Mouse (Mus musculus): ENCODE measurements around the gene Dnajb14. TPM values are rescaled to one million over a fixed set of nuclear protein-coding genes. Genes with fewer than 3 reads are reported as not detected.
"Not testable (repeated sequence)": the region's sequence is repeated elsewhere in the genome, so short reads cannot be mapped to it uniquely, and the experiment has no call there.

Dnajb14 gene
- polyA plus RNA-seq, 1 experiment, result 1.8 TPM

DNA sequence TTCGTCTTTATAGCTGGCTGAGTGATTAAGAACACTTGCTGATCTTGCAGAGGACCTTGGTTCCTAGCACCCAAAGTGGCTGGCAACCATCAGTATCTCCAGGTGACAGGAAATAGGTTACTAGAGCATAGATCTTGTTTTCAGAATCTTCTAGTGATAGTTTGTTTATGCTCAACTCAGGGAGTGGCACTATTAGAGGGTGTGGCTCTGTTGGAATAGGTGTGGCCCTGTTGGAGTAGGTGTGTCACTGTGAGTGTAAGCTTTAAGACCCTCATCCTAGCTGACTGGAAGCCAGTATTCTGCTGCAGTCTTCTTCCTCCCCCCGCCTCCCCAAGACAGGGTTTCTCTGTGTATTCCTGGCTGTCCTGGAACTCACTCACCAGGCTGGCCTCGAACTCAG lies 23.2 kb upstream of the Dnajb14 start:
- H3ac ChIP-seq (ENCODE audit: control insufficient read depth, insufficient read length, low read depth), result no peak overlapping the region
- H3K4me3 ChIP-seq (ENCODE audit: insufficient read depth, poor library complexity, severe bottlenecking), result no peak overlapping the region
- no peaks in the 10 kb centered on the region for H3K79me2 ChIP-seq (ENCODE audit: control insufficient read depth, insufficient read depth)
- H3K79me3 ChIP-seq (ENCODE audit: low read depth), result no peaks in the 10 kb centered on the region
- TF ChIP-seq MYOD1 (IDR thresholded peaks at IDR 0.05; ENCODE audit: control insufficient read depth, insufficient read length, low read depth) (no peak), FOSL1 (IDR thresholded peaks at IDR 0.05; ENCODE audit: insufficient read depth, low read length, poor library complexity, severe bottlenecking) (no peak)
- no peaks in the 10 kb centered on the region for H3K27me3 ChIP-seq (ENCODE audit: control insufficient read depth, insufficient read depth, insufficient read length)
- H3K36me3 ChIP-seq (ENCODE audit: control insufficient read depth, insufficient read depth), result no peaks in the 10 kb centered on the region

GRCm38 (mm10) chr3:137846552-137846951 lies 20.9 kb upstream of the Dnajb14 start:
- H3K4me3 ChIP-seq (ENCODE audit: insufficient read depth, poor library complexity, severe bottlenecking), result no peak overlapping the region
- TF ChIP-seq MYOD1 (IDR thresholded peaks at IDR 0.05; ENCODE audit: control insufficient read depth, insufficient read length, low read depth), result no peak
- no peak for TF ChIP-seq FOSL1 (IDR thresholded peaks at IDR 0.05; ENCODE audit: insufficient read depth, low read length, poor library complexity, severe bottlenecking)
- TF ChIP-seq CTCF (IDR thresholded peaks at IDR 0.05; ENCODE audit: control insufficient read depth, insufficient read depth, insufficient read length), result no peak
- TF ChIP-seq MYOG (IDR thresholded peaks at IDR 0.05; ENCODE audit: control insufficient read depth, extremely low read depth, insufficient read length), result no peak
- no peak for TF ChIP-seq MAX (IDR thresholded peaks at IDR 0.05)
- no peak for TF ChIP-seq CEBPB (IDR thresholded peaks at IDR 0.05; ENCODE audit: low read depth)
- TF ChIP-seq USF1 (IDR thresholded peaks at IDR 0.05; ENCODE audit: low read depth), result no peak
- no peaks in the 10 kb centered on the region for H3K36me3 ChIP-seq (ENCODE audit: control insufficient read depth, insufficient read depth)
- no peaks in the 10 kb centered on the region for H3K79me2 ChIP-seq (ENCODE audit: control insufficient read depth, insufficient read depth)
- no peaks in the 10 kb centered on the region for H3K79me3 ChIP-seq (ENCODE audit: low read depth)
- H3K27me3 ChIP-seq (ENCODE audit: control insufficient read depth, insufficient read depth, insufficient read length), result no peaks in the 10 kb centered on the region
- H3ac ChIP-seq (ENCODE audit: control insufficient read depth, insufficient read length, low read depth), result no peak overlapping the region

- Histone ChIP-seq H3K4me3 (ENCODE audit: insufficient read depth, poor library complexity, severe bottlenecking) (no peak overlapping the region), H3K79me2 (ENCODE audit: control insufficient read depth, insufficient read depth) (no peaks in the 10 kb centered on the region), H3K79me3 (ENCODE audit: low read depth) (no peaks in the 10 kb centered on the region), H3K27me3 (ENCODE audit: control insufficient read depth, insufficient read depth, insufficient read length) (no peaks in the 10 kb centered on the region), H3ac (ENCODE audit: control insufficient read depth, insufficient read length, low read depth) (no peak overlapping the region), H3K36me3 (ENCODE audit: control insufficient read depth, insufficient read depth) (no peaks in the 10 kb centered on the region)
- no peak for TF ChIP-seq CEBPB (IDR thresholded peaks at IDR 0.05; ENCODE audit: low read depth)
- no peak for TF ChIP-seq FOSL1 (IDR thresholded peaks at IDR 0.05; ENCODE audit: insufficient read depth, low read length, poor library complexity, severe bottlenecking)
- TF ChIP-seq MYOD1 (IDR thresholded peaks at IDR 0.05; ENCODE audit: control insufficient read depth, insufficient read length, low read depth), result no peak
- no peak for TF ChIP-seq CTCF (IDR thresholded peaks at IDR 0.05; ENCODE audit: control insufficient read depth, insufficient read depth, insufficient read length)
- no peak for TF ChIP-seq MYOG (IDR thresholded peaks at IDR 0.05; ENCODE audit: control insufficient read depth, extremely low read depth, insufficient read length)
- no peak for TF ChIP-seq USF1 (IDR thresholded peaks at IDR 0.05; ENCODE audit: low read depth)
- TF ChIP-seq MAX (IDR thresholded peaks at IDR 0.05), result no peak
These were observed 19.1 kb upstream of the Dnajb14 start for GRCm38 (mm10) chr3:137848354-137848753.

DNA sequence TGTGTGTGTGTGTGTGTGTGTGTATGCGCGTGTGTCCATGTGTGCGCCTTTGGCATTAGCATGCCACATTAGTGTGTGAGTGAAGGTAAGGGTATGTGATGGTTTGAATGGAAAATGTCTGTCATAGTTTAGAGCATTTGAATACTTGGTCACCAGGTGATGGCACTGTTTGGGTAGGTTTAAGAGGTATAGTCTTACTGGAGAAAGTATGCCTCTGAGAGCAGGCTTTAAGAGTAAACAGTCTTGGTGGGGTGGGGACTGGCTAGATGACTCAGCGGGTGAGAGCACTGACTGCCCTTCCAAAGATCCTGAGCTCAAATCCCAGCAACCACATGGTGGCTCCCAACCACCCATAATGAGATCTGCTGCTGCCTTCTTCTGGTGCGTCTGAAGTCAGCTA lies 17.8 kb upstream of the Dnajb14 start:
- Histone ChIP-seq H3K79me3 (ENCODE audit: low read depth) (no peaks in the 10 kb centered on the region), H3K27me3 (ENCODE audit: control insufficient read depth, insufficient read depth, insufficient read length) (no peaks in the 10 kb centered on the region), H3K4me3 (ENCODE audit: insufficient read depth, poor library complexity, severe bottlenecking) (no peak overlapping the region), H3ac (ENCODE audit: control insufficient read depth, insufficient read length, low read depth) (no peak overlapping the region), H3K36me3 (ENCODE audit: control insufficient read depth, insufficient read depth) (no peaks in the 10 kb centered on the region), H3K79me2 (ENCODE audit: control insufficient read depth, insufficient read depth) (no peaks in the 10 kb centered on the region)
- TF ChIP-seq CTCF (IDR thresholded peaks at IDR 0.05; ENCODE audit: control insufficient read depth, insufficient read depth, insufficient read length), result no peak
- TF ChIP-seq CEBPB (IDR thresholded peaks at IDR 0.05; ENCODE audit: low read depth), result no peak
- no peak for TF ChIP-seq MAX (IDR thresholded peaks at IDR 0.05)
- TF ChIP-seq MYOG (IDR thresholded peaks at IDR 0.05; ENCODE audit: control insufficient read depth, extremely low read depth, insufficient read length), result no peak

DNA sequence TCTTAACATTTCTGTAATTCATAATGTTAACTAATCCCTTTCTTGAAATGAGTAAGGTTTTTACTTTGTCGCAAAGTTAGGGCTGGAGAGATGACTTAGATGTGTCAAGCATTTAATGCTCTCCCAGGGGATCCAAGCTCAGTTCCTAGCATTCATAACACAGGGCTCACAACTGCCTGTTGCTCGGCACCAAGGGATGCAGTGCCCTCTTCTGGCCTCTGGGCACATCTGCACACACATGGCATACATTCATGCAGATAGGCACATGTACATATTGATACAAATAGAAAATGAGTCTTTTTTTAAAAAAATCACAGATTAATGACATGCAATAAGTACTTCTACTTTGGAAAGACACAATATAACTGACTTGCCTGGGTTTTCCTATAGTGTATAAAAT lies 16.3 kb upstream of the Dnajb14 start:
- Histone ChIP-seq H3ac (ENCODE audit: control insufficient read depth, insufficient read length, low read depth) (no peak overlapping the region), H3K36me3 (ENCODE audit: control insufficient read depth, insufficient read depth) (no peaks in the 10 kb centered on the region), H3K79me2 (ENCODE audit: control insufficient read depth, insufficient read depth) (no peaks in the 10 kb centered on the region), H3K4me3 (ENCODE audit: insufficient read depth, poor library complexity, severe bottlenecking) (no peak overlapping the region), H3K79me3 (ENCODE audit: low read depth) (no peaks in the 10 kb centered on the region), H3K27me3 (ENCODE audit: control insufficient read depth, insufficient read depth, insufficient read length) (no peaks in the 10 kb centered on the region)
- no peak for TF ChIP-seq CEBPB (IDR thresholded peaks at IDR 0.05; ENCODE audit: low read depth)
- no peak for TF ChIP-seq MYOD1 (IDR thresholded peaks at IDR 0.05; ENCODE audit: control insufficient read depth, insufficient read length, low read depth)
- no peak for TF ChIP-seq USF1 (IDR thresholded peaks at IDR 0.05; ENCODE audit: low read depth)
- no peak for TF ChIP-seq MAX (IDR thresholded peaks at IDR 0.05)
- TF ChIP-seq CTCF (IDR thresholded peaks at IDR 0.05; ENCODE audit: control insufficient read depth, insufficient read depth, insufficient read length), result no peak
- no peak for TF ChIP-seq FOSL1 (IDR thresholded peaks at IDR 0.05; ENCODE audit: insufficient read depth, low read length, poor library complexity, severe bottlenecking)
- no peak for TF ChIP-seq MYOG (IDR thresholded peaks at IDR 0.05; ENCODE audit: control insufficient read depth, extremely low read depth, insufficient read length)

DNA sequence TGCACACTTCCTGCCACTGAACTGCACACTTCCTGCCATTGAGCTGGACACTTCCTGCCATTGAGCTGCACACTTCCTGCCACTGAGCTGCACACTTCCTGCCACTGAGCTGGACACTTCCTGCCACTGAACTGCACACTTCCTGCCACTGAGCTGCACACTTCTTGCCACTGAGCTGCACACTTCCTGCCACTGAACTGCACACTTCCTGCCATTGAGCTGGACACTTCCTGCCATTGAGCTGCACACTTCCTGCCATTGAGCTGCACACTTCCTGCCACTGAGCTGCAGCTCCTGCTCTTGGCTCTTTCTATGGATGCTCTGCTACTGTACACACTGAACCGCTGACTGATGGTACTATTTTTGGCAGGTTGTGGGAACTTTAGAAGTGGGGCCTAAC lies 14.5 kb upstream of the Dnajb14 start:
- not testable (repeated sequence) for H3K79me3 ChIP-seq (ENCODE audit: low read depth); H3K36me3 ChIP-seq (ENCODE audit: control insufficient read depth, insufficient read depth); H3ac ChIP-seq (ENCODE audit: control insufficient read depth, insufficient read length, low read depth); H3K79me2 ChIP-seq (ENCODE audit: control insufficient read depth, insufficient read depth); H3K27me3 ChIP-seq (ENCODE audit: control insufficient read depth, insufficient read depth, insufficient read length); H3K4me3 ChIP-seq (ENCODE audit: insufficient read depth, poor library complexity, severe bottlenecking)

Data from C2C12 (cell line).